Mouse (Mus musculus) MEL (cell line): Measurements from ENCODE around the gene Rassf1.

Source experiments
- CTCF ChIP-seq, 3 experiments: IDR thresholded peaks in 2 of 3; conservative IDR thresholded peaks in 1 of 3; 2 replicates each; pipeline ENCODE4 v1.5.1; 2011 to 2012; ENCODE audit warnings: low read length in 3 of 3, low read depth in 2 of 3, mild to moderate bottlenecking in 2 of 3, improper control_type of control experiment in 1 of 3, inconsistent platforms in 1 of 3, mixed read lengths in 1 of 3, moderate library complexity in 1 of 3; ENCODE audit not compliant: control insufficient read depth in 1 of 3, insufficient read depth in 1 of 3, poor library complexity in 1 of 3, severe bottlenecking in 1 of 3
- E2F4 ChIP-seq: IDR thresholded peaks from 2 replicates; pipeline ENCODE4 v1.6.1; 2011; ENCODE audit warnings: low read depth, low read length, improper control_type of control experiment, borderline replicate concordance
- GATA1 ChIP-seq: IDR thresholded peaks from 2 replicates; pipeline ENCODE4 v1.6.1; 2011; ENCODE audit warnings: low read depth, low read length, improper control_type of control experiment
- USF1 ChIP-seq: IDR thresholded peaks from 2 replicates; pipeline ENCODE4 v1.6.1; 2014; ENCODE audit warnings: low read depth, mild to moderate bottlenecking, inconsistent platforms, low read length, improper control_type of control experiment, moderate library complexity
- USF2 ChIP-seq, 2 experiments: IDR thresholded peaks; 2 replicates each; pipeline ENCODE4 v1.6.1; 2011 to 2012; ENCODE audit warnings: improper control_type of control experiment in 2 of 2, low read length in 2 of 2, borderline replicate concordance in 1 of 2, inconsistent platforms in 1 of 2, low read depth in 1 of 2, mild to moderate bottlenecking in 1 of 2; ENCODE audit not compliant: insufficient read depth in 1 of 2
- ZC3H11A ChIP-seq: IDR thresholded peaks from 2 replicates; pipeline ENCODE4 v1.6.1; 2012; ENCODE audit warnings: low read depth, mild to moderate bottlenecking, inconsistent platforms, low read length, improper control_type of control experiment

DNA sequence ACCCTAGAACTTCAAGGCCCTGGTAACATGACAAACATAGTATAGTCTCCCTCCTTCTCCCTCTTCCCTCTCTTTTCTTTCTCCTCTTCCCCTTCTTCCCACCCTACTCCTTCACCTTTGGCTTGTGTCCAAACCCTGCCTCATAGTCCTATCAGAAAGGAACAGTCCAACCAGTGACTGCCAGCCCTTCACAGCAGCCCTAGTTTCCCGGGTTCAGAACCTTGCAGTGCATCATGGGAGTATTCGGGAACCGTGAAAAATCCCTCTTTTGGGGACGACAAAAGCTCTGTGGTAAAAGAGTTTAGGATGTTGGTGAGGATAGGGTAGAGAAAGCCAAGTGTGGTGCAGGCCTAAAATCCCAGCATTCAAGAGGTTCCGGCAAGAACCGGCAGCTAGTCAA lies 31.0 kb upstream of the Rassf1 start:
- no peak for TF ChIP-seq CTCF (IDR thresholded peaks at IDR 0.05 in 2 of 3, conservative IDR thresholded peaks at IDR 0.05 in 1 of 3; ENCODE audit: control insufficient read depth in 1 of 3, insufficient read depth in 1 of 3, low read depth in 2 of 3, low read length in 3 of 3, poor library complexity in 1 of 3, severe bottlenecking in 1 of 3)
- TF ChIP-seq ZC3H11A, result no peak
- no peak for TF ChIP-seq USF1
- no peak for TF ChIP-seq E2F4
- no peak for TF ChIP-seq GATA1
- no peak for TF ChIP-seq USF2 (IDR thresholded peaks at IDR 0.05; ENCODE audit: borderline replicate concordance in 1 of 2, insufficient read depth in 1 of 2, low read depth in 1 of 2, low read length in 2 of 2)
